22 mouse cellular contexts compared by ENCODE assay signal in the genomic region with DNA sequence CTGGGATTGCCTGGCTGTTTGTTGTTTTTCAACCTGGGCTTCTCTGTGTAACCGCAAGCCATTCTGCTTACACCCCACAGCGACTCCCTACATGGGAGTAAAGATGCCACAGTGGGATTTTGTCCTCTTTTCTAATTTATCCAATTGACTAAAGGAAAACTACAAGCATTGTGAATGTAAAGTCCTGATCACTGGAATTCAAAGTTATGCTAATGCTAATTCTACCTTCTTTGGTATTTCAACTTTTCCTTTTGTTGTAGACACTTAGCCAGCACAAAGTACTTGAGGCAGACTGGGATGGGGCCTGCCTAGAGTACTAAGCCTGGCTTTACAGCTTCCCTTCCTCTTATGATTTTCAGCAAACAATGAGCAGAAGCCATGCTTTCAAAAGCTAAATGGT. TPM values are rescaled to one million over a fixed set of nuclear protein-coding genes. Genes with fewer than 3 reads are reported as not detected.
"Had no signal": no experiment of that assay in that cellular context is flagged by ENCODE, and none has a peak within 500 bp of the region (broad histone marks: within the 10 kb centered on the region; RNA-seq: fewer than 3 reads in every experiment).

No protein-coding gene starts in this region.

- H3K27ac ChIP-seq: neural tube, embryonic 13.5 days; neural tube, embryonic 15.5 days; stomach, embryonic 15.5 days; stomach, postnatal 0 days had no signal

- H3K9me3 ChIP-seq: neural tube, embryonic 13.5 days; neural tube, embryonic 15.5 days; stomach, embryonic 15.5 days had no signal

- H3K27me3 ChIP-seq: neural tube, embryonic 13.5 days; neural tube, embryonic 15.5 days; stomach, embryonic 15.5 days had no signal

- H3K36me3 ChIP-seq: neural tube, embryonic 15.5 days had no signal

- H3K4me2 ChIP-seq: neural tube, embryonic 13.5 days; neural tube, embryonic 15.5 days; stomach, embryonic 15.5 days had no signal

- H3K4me3 ChIP-seq: neural tube, embryonic 13.5 days; neural tube, embryonic 15.5 days; stomach, embryonic 15.5 days had no signal

- H3K4me1 ChIP-seq: stomach, embryonic 15.5 days had no signal

- H3K9ac ChIP-seq: neural tube, embryonic 13.5 days; neural tube, embryonic 15.5 days; stomach, embryonic 15.5 days had no signal

- DNase-seq: retina, postnatal 1 day; right cerebral cortex, adult 18-20 months; right cerebral cortex, postnatal 14 days; right cerebral cortex, postnatal 25 days; right cerebral cortex, postnatal 4 days; spleen, adult 18-20 months; thymus, adult 18-20 months; thymus, adult 2 months; thymus, postnatal 14 days; thymus, postnatal 25 days; thymus, postnatal 36 days; thymus, postnatal 4 days had no signal

RNA-seq across cellular contexts. Expression of a gene that starts 18.9 kb away (rescaled TPM):
- polyA plus RNA-seq: neural tube, embryonic 13.5 days; neural tube, embryonic 14.5 days; neural tube, embryonic 15.5 days; small intestine, adult 2 months; spleen, adult 2 months; stomach, embryonic 14.5 days; stomach, embryonic 15.5 days; stomach, embryonic 16.5 days; stomach, postnatal 0 days; thymus, postnatal 0 days had no signal
